Mouse (Mus musculus): ENCODE measurements around the gene Spns1. TPM values are rescaled to one million over a fixed set of nuclear protein-coding genes. Genes with fewer than 3 reads are reported as not detected.
A peak's percentile ranks its signal among the peaks of the same experiment; 100 is the strongest.
"Not testable (repeated sequence)": the region's sequence is repeated elsewhere in the genome, so short reads cannot be mapped to it uniquely, and the experiment has no call there.

Gene Spns1
- polyA plus RNA-seq, 1 experiment from 2014 or later = 41.1 TPM

- ATAC-seq (replicated peaks; ENCODE audit: extremely low read depth, insufficient read depth, low FRiP score) = no peak
- WGBS = 73% methylated on average over 2 of the region's 2 CpGs
- H3K9me3 ChIP-seq (replicated peaks; ENCODE audit: control insufficient read depth, low read length) = no peaks in the 10 kb centered on the region
Observed at GRCm38 (mm10) chr7:126408686-126409085, 31.4 kb upstream of the Spns1 start.

GRCm38 (mm10) chr7:126402518-126402917 is 25.3 kb upstream of the Spns1 start:
- not testable (repeated sequence) for H3K36me3 ChIP-seq (ENCODE audit: control insufficient read depth, insufficient read depth); ATAC-seq (replicated peaks; ENCODE audit: extremely low read depth, insufficient read depth, low FRiP score); H3K4me2 ChIP-seq (ENCODE audit: low read depth, low read length); H3K27me3 ChIP-seq (ENCODE audit: control insufficient read depth, insufficient read depth, low read length); H3K4me1 ChIP-seq (ENCODE audit: control insufficient read depth, insufficient read depth, low read length); H3K9ac ChIP-seq (ENCODE audit: low read length); H3K27ac ChIP-seq (ENCODE audit: low read length); H3K9me3 ChIP-seq (replicated peaks; ENCODE audit: control insufficient read depth, low read length); H3K4me3 ChIP-seq (ENCODE audit: low read length)
- WGBS = 71% methylated on average over 6 of the region's 8 CpGs

More at GRCm38 (mm10) chr7:126408686-126409085, 31.4 kb upstream of the Spns1 start:
- Histone ChIP-seq H3K27ac (ENCODE audit: low read length) (no peak overlapping the region), H3K4me1 (ENCODE audit: control insufficient read depth, insufficient read depth, low read length) (no peaks in the 10 kb centered on the region), H3K27me3 (ENCODE audit: control insufficient read depth, insufficient read depth, low read length) (peaks cover 2% of the 10 kb centered on the region; the same call in 1 of the 2 replicates), H3K9ac (ENCODE audit: low read length) (no peak overlapping the region), H3K4me3 (ENCODE audit: low read length) (no peak overlapping the region), H3K36me3 (ENCODE audit: control insufficient read depth, insufficient read depth) (no peaks in the 10 kb centered on the region), H3K4me2 (ENCODE audit: low read depth, low read length) (no peak overlapping the region)

GRCm38 (mm10) chr7:126399548-126399947 is 22.3 kb upstream of the Spns1 start:
- 4% methylated on average over 5 of the region's 5 CpGs for WGBS
- Histone ChIP-seq H3K4me1 (ENCODE audit: control insufficient read depth, insufficient read depth, low read length) (peaks cover 10% of the 10 kb centered on the region), H3K27me3 (ENCODE audit: control insufficient read depth, insufficient read depth, low read length) (no peaks in the 10 kb centered on the region), H3K9me3 (replicated peaks; ENCODE audit: control insufficient read depth, low read length) (no peaks in the 10 kb centered on the region), H3K27ac (ENCODE audit: low read length) (no peak overlapping the region), H3K4me2 (ENCODE audit: low read depth, low read length) (no peak overlapping the region), H3K9ac (ENCODE audit: low read length) (no peak overlapping the region), H3K36me3 (ENCODE audit: control insufficient read depth, insufficient read depth) (no peaks in the 10 kb centered on the region), H3K4me3 (ENCODE audit: low read length) (no peak overlapping the region)
- no peak for ATAC-seq (replicated peaks; ENCODE audit: extremely low read depth, insufficient read depth, low FRiP score)

DNA sequence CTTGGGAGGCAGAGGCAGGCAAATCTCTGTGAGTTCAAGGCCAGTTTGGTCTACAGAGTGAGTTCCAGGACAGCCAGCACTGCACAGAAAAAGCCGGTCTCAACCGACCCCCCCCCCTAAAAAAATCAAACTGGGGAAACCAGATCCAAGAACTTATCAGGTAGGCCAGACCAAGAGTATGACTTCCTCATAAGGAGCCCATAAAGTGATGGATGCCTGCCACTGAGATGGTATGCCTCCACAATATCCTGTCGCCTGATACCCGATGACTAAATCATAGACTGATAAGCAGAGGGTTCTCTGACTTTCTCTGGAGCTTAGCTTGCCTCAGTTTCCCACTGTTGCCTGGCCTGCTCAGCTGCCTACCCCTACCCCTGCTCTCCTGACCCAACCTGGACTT is 20.6 kb upstream of the Spns1 start:
- Histone ChIP-seq H3K27me3 (ENCODE audit: control insufficient read depth, insufficient read depth, low read length) (no peaks in the 10 kb centered on the region), H3K9ac (ENCODE audit: low read length) (no peak overlapping the region), H3K9me3 (replicated peaks; ENCODE audit: control insufficient read depth, low read length) (no peaks in the 10 kb centered on the region), H3K4me3 (ENCODE audit: low read length) (no peak overlapping the region), H3K36me3 (ENCODE audit: control insufficient read depth, insufficient read depth) (no peaks in the 10 kb centered on the region), H3K4me1 (ENCODE audit: control insufficient read depth, insufficient read depth, low read length) (peaks cover 10% of the 10 kb centered on the region), H3K27ac (ENCODE audit: low read length) (no peak overlapping the region), H3K4me2 (ENCODE audit: low read depth, low read length) (no peak overlapping the region)
- WGBS = 84% methylated on average over 4 of the region's 4 CpGs
- no peak for ATAC-seq (replicated peaks; ENCODE audit: extremely low read depth, insufficient read depth, low FRiP score)

GRCm38 (mm10) chr7:126397221-126397620 is 20.0 kb upstream of the Spns1 start:
- no peaks in the 10 kb centered on the region for H3K36me3 ChIP-seq (ENCODE audit: control insufficient read depth, insufficient read depth)
- ATAC-seq (replicated peaks; ENCODE audit: extremely low read depth, insufficient read depth, low FRiP score) = no peak
- H3K9me3 ChIP-seq (replicated peaks; ENCODE audit: control insufficient read depth, low read length) = no peaks in the 10 kb centered on the region
- peak overlapping the region; percentile 10 for H3K4me3 ChIP-seq (ENCODE audit: low read length)
- H3K27ac ChIP-seq (ENCODE audit: low read length) = no peak overlapping the region
- peaks cover 10% of the 10 kb centered on the region for H3K4me1 ChIP-seq (ENCODE audit: control insufficient read depth, insufficient read depth, low read length)
- peak overlapping the region; percentile 59; the same call in 1 of the 2 replicates for H3K9ac ChIP-seq (ENCODE audit: low read length)
- no peaks in the 10 kb centered on the region for H3K27me3 ChIP-seq (ENCODE audit: control insufficient read depth, insufficient read depth, low read length)
- WGBS = 44% methylated on average over 6 of the region's 6 CpGs
- peak overlapping the region; percentile 58 for H3K4me2 ChIP-seq (ENCODE audit: low read depth, low read length)

- H3K36me3 ChIP-seq (ENCODE audit: control insufficient read depth, insufficient read depth) = 0 out of 2 replicates have a peak, but pooled peaks cover 2% of the 10 kb centered on the region
- peak within 1 kb of the TSS; percentile 89 for H3K4me2 ChIP-seq (ENCODE audit: low read depth, low read length)
- H3K4me1 ChIP-seq (ENCODE audit: control insufficient read depth, insufficient read depth, low read length) = peaks cover 10% of the 10 kb centered on the region
- H3K27me3 ChIP-seq (ENCODE audit: control insufficient read depth, insufficient read depth, low read length) = no peaks in the 10 kb centered on the region
- peak within 1 kb of the TSS; percentile 89 for H3K9ac ChIP-seq (ENCODE audit: low read length)
- peak within 1 kb of the TSS; percentile 73 for H3K27ac ChIP-seq (ENCODE audit: low read length)
- under 1% methylated on average over 59 of the region's 59 CpGs for WGBS
- ATAC-seq (replicated peaks; ENCODE audit: extremely low read depth, insufficient read depth, low FRiP score) = peak; percentile 100
- H3K9me3 ChIP-seq (replicated peaks; ENCODE audit: control insufficient read depth, low read length) = no peaks in the 10 kb centered on the region
- peak within 1 kb of the TSS; percentile 96 for H3K4me3 ChIP-seq (ENCODE audit: low read length)
Observed at GRCm38 (mm10) chr7:126396298-126397119, 19.3 kb upstream of the Spns1 start, which contains the start of gene Nfatc2ip. Gene Nfatc2ip (minus strand): TSS chr7:126396737.

GRCm38 (mm10) chr7:126392086-126392884 is 15.0 kb upstream of the Spns1 start:
- not testable (repeated sequence) for ATAC-seq (replicated peaks; ENCODE audit: extremely low read depth, insufficient read depth, low FRiP score)

DNA sequence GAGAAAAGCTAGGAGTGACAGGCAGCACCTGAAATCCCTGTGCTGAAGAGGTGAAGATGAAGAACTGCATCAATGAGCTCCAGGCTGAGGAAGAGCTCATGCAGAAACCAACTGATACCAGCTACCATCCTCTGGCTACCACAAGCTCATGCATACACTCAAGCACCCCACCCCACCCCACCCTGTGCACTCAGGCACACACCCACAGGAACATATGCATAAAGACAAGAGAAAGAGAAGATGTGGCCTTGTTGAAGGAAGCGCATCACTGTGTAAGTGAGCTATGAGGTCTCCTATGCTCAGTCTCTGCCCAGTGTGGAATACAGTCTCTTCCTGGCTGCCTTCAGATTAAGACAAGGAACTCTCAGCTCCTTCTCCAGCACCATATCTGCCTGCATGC is 10.9 kb upstream of the Spns1 start:
- no peak overlapping the region for H3K4me3 ChIP-seq (ENCODE audit: low read length)
- H3K27me3 ChIP-seq (ENCODE audit: control insufficient read depth, insufficient read depth, low read length) = no peaks in the 10 kb centered on the region
- H3K36me3 ChIP-seq (ENCODE audit: control insufficient read depth, insufficient read depth) = peaks cover 32% of the 10 kb centered on the region
- no peak for ATAC-seq (replicated peaks; ENCODE audit: extremely low read depth, insufficient read depth, low FRiP score)
- 96% methylated on average over 1 of the region's 1 CpGs for WGBS
- H3K9ac ChIP-seq (ENCODE audit: low read length) = no peak overlapping the region
- H3K4me2 ChIP-seq (ENCODE audit: low read depth, low read length) = no peak overlapping the region
- H3K27ac ChIP-seq (ENCODE audit: low read length) = no peak overlapping the region
- no peaks in the 10 kb centered on the region for H3K4me1 ChIP-seq (ENCODE audit: control insufficient read depth, insufficient read depth, low read length)
- no peaks in the 10 kb centered on the region for H3K9me3 ChIP-seq (replicated peaks; ENCODE audit: control insufficient read depth, low read length)

More at GRCm38 (mm10) chr7:126392086-126392884, 15.0 kb upstream of the Spns1 start:
- H3K36me3 ChIP-seq (ENCODE audit: control insufficient read depth, insufficient read depth) = peaks cover 21% of the 10 kb centered on the region
- H3K4me2 ChIP-seq (ENCODE audit: low read depth, low read length); H3K27ac ChIP-seq (ENCODE audit: low read length); H3K9ac ChIP-seq (ENCODE audit: low read length); H3K27me3 ChIP-seq (ENCODE audit: control insufficient read depth, insufficient read depth, low read length); H3K4me1 ChIP-seq (ENCODE audit: control insufficient read depth, insufficient read depth, low read length); H3K9me3 ChIP-seq (replicated peaks; ENCODE audit: control insufficient read depth, low read length); H3K4me3 ChIP-seq (ENCODE audit: low read length): not testable (repeated sequence)
- WGBS = 91% methylated on average over 7 of the region's 7 CpGs

GRCm38 (mm10) chr7:126383565-126383964 is 6.3 kb upstream of the Spns1 start:
- WGBS = 76% methylated on average over 5 of the region's 5 CpGs
- no peak overlapping the region for H3K4me3 ChIP-seq (ENCODE audit: low read length)
- no peak overlapping the region for H3K4me2 ChIP-seq (ENCODE audit: low read depth, low read length)
- H3K9ac ChIP-seq (ENCODE audit: low read length) = no peak overlapping the region
- peaks cover 14% of the 10 kb centered on the region for H3K36me3 ChIP-seq (ENCODE audit: control insufficient read depth, insufficient read depth)
- no peaks in the 10 kb centered on the region for H3K9me3 ChIP-seq (replicated peaks; ENCODE audit: control insufficient read depth, low read length)
- no peaks in the 10 kb centered on the region for H3K4me1 ChIP-seq (ENCODE audit: control insufficient read depth, insufficient read depth, low read length)
- ATAC-seq (replicated peaks; ENCODE audit: extremely low read depth, insufficient read depth, low FRiP score) = no peak
- no peaks in the 10 kb centered on the region for H3K27me3 ChIP-seq (ENCODE audit: control insufficient read depth, insufficient read depth, low read length)
- no peak overlapping the region for H3K27ac ChIP-seq (ENCODE audit: low read length)

All from heart, embryonic 16.5 days (tissue).